Comparison of ENCODE assay signal across 8 mouse cellular contexts in the genomic region with DNA sequence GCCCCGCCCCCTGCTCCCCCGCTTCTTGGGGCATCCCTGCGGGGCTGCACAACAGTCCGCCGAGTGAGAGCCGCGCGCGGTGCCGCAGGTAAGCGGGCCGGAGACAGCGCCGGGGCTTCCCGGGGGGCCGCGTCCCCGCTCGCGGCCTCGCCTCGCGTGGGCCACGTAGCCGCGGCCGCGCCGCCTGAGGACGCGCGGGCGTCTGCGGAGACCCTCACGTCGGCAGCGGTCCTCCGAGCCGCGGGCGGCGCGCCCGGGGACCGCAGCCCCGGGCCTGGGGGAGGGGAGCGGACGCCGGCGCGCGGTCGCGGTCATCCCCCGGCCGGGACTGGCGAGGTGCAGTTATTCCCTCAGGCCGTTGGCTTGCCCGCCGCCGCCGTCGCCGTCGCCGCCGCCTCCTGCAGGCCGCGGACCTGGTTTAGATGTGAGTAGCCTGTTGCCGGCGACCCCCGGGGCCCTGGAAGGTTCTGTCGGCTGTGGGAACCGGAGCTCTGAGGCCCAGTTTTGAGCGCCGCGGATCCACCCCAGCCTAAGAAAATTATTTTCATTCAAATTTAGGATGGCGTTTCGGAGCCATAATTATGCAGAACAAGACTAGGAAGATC. TPM values are rescaled to one million over a fixed set of nuclear protein-coding genes. Genes with fewer than 3 reads are reported as not detected.
A peak's percentile ranks its signal among the peaks of the same experiment; 100 is the strongest.
DNase-seq lines count a peak whose midpoint lies in the region; ATAC-seq and TF ChIP-seq lines count a peak whose summit lies in the region.

No protein-coding gene starts in this region.

- no peaks in the 10 kb centered on the region for H3K9me3 ChIP-seq in intestine, postnatal 0 days (ENCODE audit: control insufficient read depth)
- H3K9me3 ChIP-seq in midbrain, embryonic 13.5 days = no peaks in the 10 kb centered on the region

- H3K4me1 ChIP-seq in thymus, adult 2 months (replicated peaks; ENCODE audit: control insufficient read depth, insufficient read depth, low read length) = peaks cover 29% of the 10 kb centered on the region
- H3K4me1 ChIP-seq in embryonic fibroblast, embryonic 13.5 days (ENCODE audit: control insufficient read depth, insufficient read depth, low read length) = peaks cover 5% of the 10 kb centered on the region
- H3K4me1 ChIP-seq in intestine, postnatal 0 days (replicated peaks; ENCODE audit: control insufficient read depth, insufficient read depth, low read length) = peaks cover 5% of the 10 kb centered on the region; the same call in 1 of the 2 replicates
- peaks cover 25% of the 10 kb centered on the region for H3K4me1 ChIP-seq in midbrain, embryonic 13.5 days (replicated peaks)

- no peak for TF ChIP-seq POLR2A in thymus, adult 2 months (IDR thresholded peaks at IDR 0.05; ENCODE audit: control insufficient read depth, extremely low read depth, insufficient read depth, low read length, poor library complexity)
- TF ChIP-seq POLR2A in embryonic fibroblast, embryonic 13.5 days (IDR thresholded peaks at IDR 0.05; ENCODE audit: low read depth, low read length) = no peak

- ATAC-seq in intestine, postnatal 0 days = no peak; the same call in 1 of the 2 replicates
- ATAC-seq in midbrain, embryonic 13.5 days = no peak

- H3K36me3 ChIP-seq in thymus, adult 2 months (ENCODE audit: control insufficient read depth, insufficient read depth, low read length) = no peaks in the 10 kb centered on the region
- no peaks in the 10 kb centered on the region for H3K36me3 ChIP-seq in intestine, postnatal 0 days (ENCODE audit: control insufficient read depth, insufficient read depth)
- no peaks in the 10 kb centered on the region for H3K36me3 ChIP-seq in midbrain, embryonic 13.5 days

- under 1% methylated on average over 79 of the region's 79 CpGs for whole genome bisulfite sequencing in thymus, adult 2 months
- WGBS in intestine, postnatal 0 days = under 1% methylated on average over 79 of the region's 79 CpGs
- under 1% methylated on average over 34 of the region's 79 CpGs for WGBS in midbrain, embryonic 13.5 days

- peak overlapping the region; percentile 72 for H3K4me3 ChIP-seq in thymus, adult 2 months (ENCODE audit: control insufficient read depth, insufficient read depth, low read length)
- peak overlapping the region; percentile 56 for H3K4me3 ChIP-seq in embryonic fibroblast, embryonic 13.5 days (ENCODE audit: insufficient read depth, low read length)
- peak overlapping the region; percentile 97 for H3K4me3 ChIP-seq in intestine, postnatal 0 days (ENCODE audit: low read depth, low read length)
- H3K4me3 ChIP-seq in midbrain, embryonic 13.5 days (replicated peaks) = peak overlapping the region; percentile 81

- H3K27me3 ChIP-seq in thymus, adult 2 months (ENCODE audit: control insufficient read depth, insufficient read depth, low read length) = no peaks in the 10 kb centered on the region
- H3K27me3 ChIP-seq in intestine, postnatal 0 days (replicated peaks; ENCODE audit: control insufficient read depth, insufficient read depth, low read length) = no peaks in the 10 kb centered on the region
- peaks cover 7% of the 10 kb centered on the region; the same call in 1 of the 2 replicates for H3K27me3 ChIP-seq in midbrain, embryonic 13.5 days

- peak; percentile 31 to 42 for DNase-seq in frontal cortex, postnatal 10 days (ENCODE audit: low spot score in 2 of 2)
- DNase-seq in frontal cortex, postnatal 25 days (ENCODE audit: low spot score in 2 of 2) = no peak
- DNase-seq in thymus, adult 2 months = no peak
- DNase-seq in thymus, postnatal 0 days (ENCODE audit: low spot score) = no peak
- no peak for DNase-seq in c-Kit-positive CD71-positive TER-119-positive erythroid progenitor cells, embryonic 14.5 days (ENCODE audit: low spot score)

- no peak for TF ChIP-seq CTCF in thymus, adult 2 months (IDR thresholded peaks at IDR 0.05; ENCODE audit: borderline replicate concordance, control insufficient read depth, extremely low read depth, insufficient read depth, low read length, poor library complexity)
- TF ChIP-seq CTCF in embryonic fibroblast, embryonic 13.5 days (IDR thresholded peaks at IDR 0.05; ENCODE audit: borderline replicate concordance, insufficient read depth, low read length) = no peak
- no peak for TF ChIP-seq CTCF in intestine, postnatal 0 days (IDR thresholded peaks at IDR 0.05; ENCODE audit: low read depth)

- H3K9ac ChIP-seq in intestine, postnatal 0 days (ENCODE audit: low read depth, low read length) = peak overlapping the region; percentile 97
- H3K9ac ChIP-seq in midbrain, embryonic 13.5 days (replicated peaks) = peak overlapping the region; percentile 88

- no peak overlapping the region; the same call in 1 of the 2 replicates for H3K27ac ChIP-seq in thymus, adult 2 months (ENCODE audit: control insufficient read depth, insufficient read depth, low read length)
- peak overlapping the region; percentile 30; the same call in 1 of the 2 replicates for H3K27ac ChIP-seq in embryonic fibroblast, embryonic 13.5 days (ENCODE audit: insufficient read depth, low read length)
- H3K27ac ChIP-seq in intestine, postnatal 0 days (ENCODE audit: low read depth, low read length) = peak overlapping the region; percentile 88
- H3K27ac ChIP-seq in midbrain, embryonic 13.5 days = peak overlapping the region; percentile 92

- peak overlapping the region; percentile 84 for H3K4me2 ChIP-seq in intestine, postnatal 0 days (replicated peaks; ENCODE audit: low read depth)
- H3K4me2 ChIP-seq in midbrain, embryonic 13.5 days (replicated peaks) = peak overlapping the region; percentile 78

RNA-seq across cellular contexts. Expression of a gene that starts 1.4 kb away (rescaled TPM):
- 16.7 and 17.4 TPM in 2 replicates for polyA plus RNA-seq in thymus, adult 2 months (2012; rRNA removed)
- polyA plus RNA-seq in thymus, postnatal 0 days (2015; fragmentation: Nextera tagmentation; extraction: Ambion mirVana) = 18.2 and 19.8 TPM in 2 replicates
- polyA plus RNA-seq in embryonic fibroblast, embryonic 13.5 days (2011; ENCODE audit: insufficient read length, low read depth, missing spikeins) = 16.9 and 20.7 TPM in 2 replicates
- polyA plus RNA-seq in intestine, postnatal 0 days (2015; fragmentation: Nextera tagmentation; extraction: Ambion mirVana) = 22.2 and 24.8 TPM in 2 replicates
- polyA plus RNA-seq in midbrain, embryonic 13.5 days (2015; fragmentation: Nextera tagmentation; extraction: Ambion mirVana) = 35.3 and 35.5 TPM in 2 replicates

Comparison
In these comparisons a context has a peak if more than half of its experiments do, and no peak if none do; other contexts are left out.
1. DNase-seq: peak in frontal cortex, postnatal 10 days (2 of 2); none in frontal cortex, postnatal 25 days (0 of 2), thymus, adult 2 months (single experiment), thymus, postnatal 0 days (single experiment) and c-Kit-positive CD71-positive TER-119-positive erythroid progenitor cells, embryonic 14.5 days (single experiment).
2. Peak in every context shown above with its lines, with median percentiles within 50 percentile points of each other: H3K4me3 ChIP-seq.